Mouse (Mus musculus) gastrocnemius, adult 2 months (tissue): ENCODE results near the gene Ldha. TPM values are rescaled to one million over a fixed set of nuclear protein-coding genes. Genes with fewer than 3 reads are reported as not detected.
"Not testable (repeated sequence)": the region's sequence is repeated elsewhere in the genome, so short reads cannot be mapped to it uniquely, and the experiment has no call there.

Experiments used
- DNase-seq: peaks from one replicate; pipeline ENCODE4 v3.0.0; 2022
- H3K27ac ChIP-seq: fragments of 200-600 bp; 2 replicates; pipeline ENCODE4 v1.8.1; 2022; ENCODE audit warnings: mild to moderate bottlenecking
- H3K4me3 ChIP-seq: fragments of 200-600 bp; 2 replicates; pipeline ENCODE4 v1.8.1; 2022; ENCODE audit warnings: mild to moderate bottlenecking, moderate library complexity
- CTCF ChIP-seq: fragments of 200-600 bp; IDR thresholded peaks from 2 replicates; pipeline ENCODE4 v1.8.1; 2022; ENCODE audit warnings: antibody characterized with exemption, mild to moderate bottlenecking, moderate library complexity
- intact Hi-C: fragments of 180-260 bp; cut with DNase I; formaldehyde crosslinking; loops from one replicate; pipeline ENCODE4 v1.15.1; 2025
- total RNA-seq, 2 experiments: library from RNA; stranded (reverse); gene quantifications; 2 replicates each; pipeline ENCODE4 v1.2.3; 2021

Ldha gene
- total RNA-seq, 2 experiments from 2014 or later: 2,441 to 2,897 TPM

GRCm38 (mm10) chr7:46859031-46859430 lies 17.8 kb downstream of the Ldha start:
- H3K27ac ChIP-seq: no peak overlapping the region
- no peak for TF ChIP-seq CTCF
- intact Hi-C loops: loop anchor here (5.0 kb wide), 1 partner anchor 38 kb away; no protein-coding TSS in a partner anchor
- no peak for DNase-seq
- H3K4me3 ChIP-seq: no peak overlapping the region

- DNase-seq: no peak
- intact Hi-C loops: no loop called here
- Histone ChIP-seq H3K4me3 (no peak within 1 kb of the TSS), H3K27ac (no peak within 1 kb of the TSS)
- TF ChIP-seq CTCF: no peak
Measured at GRCm38 (mm10) chr7:46860996-46861395, 19.7 kb downstream of the Ldha start, which contains the start of gene Ldhc. TSS of gene Ldhc (plus strand) at chr7:46861203.

GRCm38 (mm10) chr7:46871988-46872387 lies 30.7 kb downstream of the Ldha start:
- no peak for TF ChIP-seq CTCF
- Histone ChIP-seq H3K27ac (no peak overlapping the region), H3K4me3 (no peak overlapping the region)
- intact Hi-C loops: no loop called here
- DNase-seq: no peak

GRCm38 (mm10) chr7:46876841-46877240 lies 35.6 kb downstream of the Ldha start:
- Histone ChIP-seq H3K4me3 (no peak overlapping the region), H3K27ac (no peak overlapping the region; the same call in 1 of the 2 replicates)
- TF ChIP-seq CTCF: no peak
- intact Hi-C loops: no loop called here
- DNase-seq: peak; percentile 26

GRCm38 (mm10) chr7:46877255-46877654 lies 36.0 kb downstream of the Ldha start:
- TF ChIP-seq CTCF: no peak
- Histone ChIP-seq H3K27ac (no peak overlapping the region; the same call in 1 of the 2 replicates), H3K4me3 (no peak overlapping the region)
- no peak for DNase-seq
- intact Hi-C loops: no loop called here

- Histone ChIP-seq H3K4me3 (no peak overlapping the region), H3K27ac (no peak overlapping the region)
- no peak for TF ChIP-seq CTCF
- intact Hi-C loops: no loop called here
- no peak for DNase-seq
Measured at GRCm38 (mm10) chr7:46879851-46880250, 38.6 kb downstream of the Ldha start.

- intact Hi-C loops: no loop called here
- no peak for TF ChIP-seq CTCF
- H3K27ac ChIP-seq: no peak overlapping the region
- no peak overlapping the region for H3K4me3 ChIP-seq
- no peak for DNase-seq
Measured at GRCm38 (mm10) chr7:46880992-46881391, 39.7 kb downstream of the Ldha start.

GRCm38 (mm10) chr7:46881941-46882340 lies 40.7 kb downstream of the Ldha start:
- intact Hi-C loops, H3K4me3 ChIP-seq, H3K27ac ChIP-seq, DNase-seq: not testable (repeated sequence)

- Histone ChIP-seq H3K4me3 (no peak overlapping the region), H3K27ac (no peak overlapping the region)
- TF ChIP-seq CTCF: no peak
- intact Hi-C loops: no loop called here
- no peak for DNase-seq
Measured at GRCm38 (mm10) chr7:46883304-46883703, 42.0 kb downstream of the Ldha start.

- intact Hi-C loops: loop anchor here (5.0 kb wide), 1 partner anchor 38 kb away; no protein-coding TSS in a partner anchor
- no peak for TF ChIP-seq CTCF
- no peak for DNase-seq
- no peak overlapping the region for H3K27ac ChIP-seq
- no peak overlapping the region for H3K4me3 ChIP-seq
Measured at GRCm38 (mm10) chr7:46895511-46895910, 54.2 kb downstream of the Ldha start.

- TF ChIP-seq CTCF: no peak
- H3K27ac ChIP-seq: no peak overlapping the region
- intact Hi-C loops: loop anchor here (5.0 kb wide), 1 partner anchor 42 kb away; no protein-coding TSS in a partner anchor
- no peak overlapping the region for H3K4me3 ChIP-seq
- DNase-seq: no peak
Measured at GRCm38 (mm10) chr7:46899343-46899742, 58.1 kb downstream of the Ldha start.

Other genes with a start within 250 kb of the Ldha start
- 1 to 10 TPM; 2.1 to 3.5 TPM for gene Sergef, start 201.7 kb upstream of the Ldha start, total RNA-seq
- gene Tph1, start 168.9 kb upstream of the Ldha start, total RNA-seq: under 1 TPM; 0.22 to 0.94 TPM
- gene Saal1, start 130.8 kb upstream of the Ldha start, total RNA-seq: 1 to 10 TPM; 2.7 to 3.3 TPM
- not detected for gene Saa3, start 125.8 kb upstream of the Ldha start, total RNA-seq
- not detected for gene Saa4, start 108.9 kb upstream of the Ldha start, total RNA-seq
- gene Saa1, start 98.5 kb upstream of the Ldha start, total RNA-seq: not detected
- not detected for gene Saa2, start 89.7 kb upstream of the Ldha start, total RNA-seq
- gene Hps5, start 45.4 kb upstream of the Ldha start, total RNA-seq: 10 to 100 TPM in 1 of 2 experiments, 1 to 10 TPM in 1; 9.7 to 11.3 TPM
- gene Gtf2h1, start 45.4 kb upstream of the Ldha start, total RNA-seq: 10 to 100 TPM; 17.7 to 18.6 TPM
- gene Ldhc, start 19.7 kb downstream of the Ldha start, total RNA-seq: not detected
- gene Tsg101, start 78.5 kb downstream of the Ldha start, total RNA-seq: 10 to 100 TPM; 49.8 to 50.6 TPM
- gene Uevld, start 117.1 kb downstream of the Ldha start, total RNA-seq: 10 to 100 TPM; 11.2 to 11.9 TPM
- not detected for gene Gm9999, start 142.1 kb downstream of the Ldha start, total RNA-seq
- gene Spty2d1, start 166.9 kb downstream of the Ldha start, total RNA-seq: 1 to 10 TPM; 4.1 to 5.7 TPM
- 1 to 10 TPM; 4.0 to 4.8 TPM for gene Tmem86a, start 209.1 kb downstream of the Ldha start, total RNA-seq